Mouse (Mus musculus) layer of hippocampus, adult 8-10 months (tissue): ENCODE results near the gene Smug1. TPM values are rescaled to one million over a fixed set of nuclear protein-coding genes. Genes with fewer than 3 reads are reported as not detected.

Source experiments
- DNase-seq, 2 experiments: peaks; one replicate each; pipeline ENCODE4 v3.0.0; 2022; ENCODE audit warnings: low spot score in 2 of 2
- total RNA-seq, 4 experiments: library from RNA; stranded (reverse); gene quantifications; 2 replicates each; pipeline ENCODE4 v1.2.4; 2022

The Smug1 gene
- total RNA-seq, 4 experiments from 2014 or later = 13.2 to 21.6 (median 17.3) TPM

- DNase-seq = no peak
These were observed 10.7 kb upstream of the Smug1 start for GRCm38 (mm10) chr15:103177611-103178041.

GRCm38 (mm10) chr15:103176874-103177421, 10.1 kb upstream of the Smug1 start:
- DNase-seq = peak; percentile 69 to 92

GRCm38 (mm10) chr15:103173251-103173650, 6.4 kb upstream of the Smug1 start:
- no peak for DNase-seq

- peak in 1 of 2 experiments; percentile 54 for DNase-seq
These were observed 5.6 kb upstream of the Smug1 start for GRCm38 (mm10) chr15:103172537-103172936.

GRCm38 (mm10) chr15:103171276-103171675, 4.4 kb upstream of the Smug1 start:
- no peak for DNase-seq

GRCm38 (mm10) chr15:103170316-103170679, 3.4 kb upstream of the Smug1 start:
- no peak for DNase-seq

- no peak for DNase-seq
These were observed 2.9 kb upstream of the Smug1 start for GRCm38 (mm10) chr15:103169612-103170315.

DNA sequence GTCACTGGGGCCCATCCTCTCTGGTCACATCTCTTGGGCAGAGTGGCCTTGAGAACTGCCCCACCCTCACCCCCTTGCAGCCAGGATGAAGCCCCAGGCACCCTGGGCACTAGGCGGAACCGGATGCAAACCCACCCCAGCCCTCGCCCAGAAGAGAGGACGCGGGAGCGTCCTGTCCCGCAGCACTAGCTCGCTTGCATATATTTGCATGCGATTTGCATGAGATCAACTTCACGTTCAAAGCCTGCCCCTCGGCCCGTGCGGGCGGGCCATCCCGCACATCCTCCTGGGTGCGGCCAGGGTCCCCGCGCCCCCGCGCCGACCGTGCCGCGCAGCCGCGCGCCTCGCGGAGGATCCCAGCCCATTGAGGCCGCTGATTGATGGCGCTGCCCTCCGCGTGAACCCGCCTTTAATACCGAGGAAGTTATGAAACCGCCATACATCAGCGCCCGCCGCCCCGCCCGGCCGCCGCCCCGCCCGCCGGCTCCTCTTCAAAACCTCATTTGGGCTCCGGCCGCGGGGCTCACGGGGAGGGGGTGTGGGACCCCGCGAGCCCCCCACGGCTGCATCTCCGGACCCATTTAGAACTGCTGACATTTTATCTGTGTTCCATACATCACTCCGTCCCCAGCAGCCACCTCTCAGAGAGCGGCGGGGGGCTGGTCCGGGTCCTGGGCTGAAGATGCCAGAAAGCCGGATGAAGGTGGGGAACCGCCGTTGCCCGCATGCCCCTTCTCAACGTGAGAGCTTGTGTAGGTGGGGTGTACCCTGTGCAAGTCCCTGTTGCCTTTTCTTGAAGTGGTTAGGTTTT, 2.1 kb upstream of the Smug1 start:
- DNase-seq = no peak

- DNase-seq = no peak
These were observed 894 bp upstream of the Smug1 start for GRCm38 (mm10) chr15:103167786-103168185.

DNA sequence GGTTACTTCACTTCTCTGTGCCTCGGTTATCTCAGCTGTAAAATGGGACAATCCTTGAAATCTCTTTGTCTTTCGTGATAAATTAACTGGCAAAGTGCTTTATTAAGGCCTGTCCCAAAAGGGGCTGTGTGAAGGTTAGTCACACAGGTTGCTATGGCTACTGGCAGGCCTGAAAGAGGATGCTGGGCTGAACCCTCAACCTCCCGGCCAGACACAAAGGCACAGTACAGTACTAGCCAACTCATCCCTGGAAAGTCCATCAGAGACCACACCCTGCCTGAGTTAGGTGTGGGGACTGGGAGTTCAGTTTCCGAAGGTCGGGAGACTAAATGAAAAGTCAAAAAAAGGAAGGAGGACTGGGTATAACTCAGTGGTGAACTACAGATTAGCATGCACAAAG, 968 bp downstream of the Smug1 start:
- no peak for DNase-seq

DNA sequence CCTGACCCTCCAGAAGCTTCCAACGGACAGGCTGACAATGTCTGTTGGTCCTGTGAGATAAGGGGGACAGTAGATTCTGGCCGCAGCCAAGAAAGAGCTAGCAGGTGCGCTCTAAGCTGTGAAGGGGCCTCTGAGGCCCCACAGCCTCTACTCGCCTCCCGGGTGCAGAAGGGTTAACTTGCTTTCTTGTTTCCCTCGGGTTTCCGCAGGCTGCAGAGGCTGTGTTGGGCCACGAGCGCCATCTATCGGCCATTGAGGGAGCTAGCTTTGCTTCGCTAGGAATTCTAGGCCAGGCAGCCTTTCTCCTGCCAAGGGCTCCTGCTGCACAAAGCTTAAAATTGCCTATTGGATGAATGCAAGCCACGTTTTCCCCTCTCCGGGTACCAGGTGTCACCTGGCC, 1.5 kb downstream of the Smug1 start:
- peak; percentile 82 to 91 for DNase-seq

DNA sequence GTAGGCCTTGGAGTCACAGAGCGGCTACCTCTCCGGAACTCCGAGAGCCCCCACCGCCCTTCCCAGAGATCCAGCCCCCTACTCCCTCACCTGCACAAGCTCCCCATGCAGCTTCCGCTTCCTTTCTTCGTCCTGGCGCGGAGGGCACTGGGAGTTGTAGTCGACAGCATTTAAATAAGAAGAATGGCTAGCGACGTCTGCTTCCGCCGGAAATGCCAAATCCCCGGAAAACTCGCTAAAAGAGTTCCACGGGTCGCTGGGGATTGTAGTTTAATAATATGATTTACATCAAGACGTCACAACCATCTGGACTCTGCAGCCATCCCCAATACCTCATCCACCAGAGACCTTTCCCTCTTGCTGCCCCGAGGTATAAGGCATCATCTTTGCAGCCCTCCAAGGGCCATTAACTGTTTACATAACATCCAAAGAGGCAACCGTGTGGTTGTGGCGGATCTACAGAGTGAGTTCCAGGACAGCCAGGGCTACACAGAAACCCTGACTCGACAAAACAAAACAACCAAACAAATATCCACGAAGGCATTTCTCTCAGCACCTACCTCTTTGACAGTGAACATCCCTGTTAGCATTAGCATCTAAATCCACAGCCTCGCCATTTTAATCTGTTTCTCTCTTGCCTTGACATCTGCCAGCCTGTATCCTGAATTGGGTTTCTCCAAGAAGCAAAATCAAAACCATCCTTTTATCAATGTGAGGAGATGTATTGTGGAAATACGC, 3.5 kb downstream of the Smug1 start:
- peak; percentile 92 to 94 for DNase-seq

GRCm38 (mm10) chr15:103157585-103157984, 9.3 kb downstream of the Smug1 start:
- DNase-seq = peak; percentile 45 to 56

DNA sequence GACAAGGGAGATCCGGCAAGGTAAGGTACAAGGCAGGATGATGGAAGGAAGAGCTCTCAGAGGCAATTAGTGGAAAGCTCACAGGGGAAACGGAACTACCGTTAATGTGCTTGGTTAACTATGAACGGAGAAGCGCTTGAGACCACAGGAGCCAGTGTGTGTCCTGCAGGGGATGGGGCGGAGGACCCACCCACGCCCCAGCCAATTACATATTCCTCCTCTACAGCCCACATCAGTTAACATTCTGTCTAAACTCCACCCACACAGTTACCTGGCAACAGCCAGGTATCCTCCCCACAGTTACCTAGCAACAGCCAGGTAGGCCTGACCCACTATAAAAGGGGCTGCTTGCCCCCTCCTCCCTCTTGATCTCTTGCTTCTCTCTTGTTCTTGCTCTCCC, 10.0 kb downstream of the Smug1 start:
- DNase-seq = no peak

GRCm38 (mm10) chr15:103155366-103156321, 11.2 kb downstream of the Smug1 start:
- DNase-seq = no peak

DNA sequence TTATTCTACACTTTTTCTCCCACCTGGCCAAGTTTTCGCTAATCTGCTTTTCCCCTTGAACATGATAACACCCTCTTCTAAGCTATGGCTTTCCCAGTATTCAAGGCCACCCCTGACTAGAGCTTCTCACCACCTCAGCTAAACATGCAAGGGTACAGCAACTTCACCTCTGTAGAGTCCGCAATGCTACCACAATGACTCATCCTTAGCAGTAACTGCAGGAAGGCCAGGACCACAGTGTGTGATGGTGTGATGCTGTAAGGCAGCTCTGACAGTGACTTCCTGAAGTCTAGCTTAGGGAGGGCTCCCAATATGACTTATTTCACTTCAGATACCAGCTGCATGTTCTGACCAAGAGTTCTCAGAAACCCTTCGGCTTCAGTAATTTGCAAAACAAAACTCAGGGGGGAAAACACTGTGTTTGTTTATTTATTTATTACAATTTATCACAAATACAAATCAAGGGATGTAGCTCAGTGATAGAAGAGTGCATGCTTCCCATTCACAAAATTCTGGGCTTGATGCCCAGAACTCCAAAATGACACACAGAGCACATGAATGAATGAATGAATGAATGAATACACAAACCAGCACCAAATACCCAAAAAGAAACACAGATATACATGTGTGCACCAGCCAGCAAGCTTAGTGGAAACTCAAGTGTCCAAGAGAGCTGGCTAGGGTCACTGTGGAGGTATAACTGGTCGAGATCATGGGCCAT, 13.8 kb downstream of the Smug1 start:
- DNase-seq = no peak

DNA sequence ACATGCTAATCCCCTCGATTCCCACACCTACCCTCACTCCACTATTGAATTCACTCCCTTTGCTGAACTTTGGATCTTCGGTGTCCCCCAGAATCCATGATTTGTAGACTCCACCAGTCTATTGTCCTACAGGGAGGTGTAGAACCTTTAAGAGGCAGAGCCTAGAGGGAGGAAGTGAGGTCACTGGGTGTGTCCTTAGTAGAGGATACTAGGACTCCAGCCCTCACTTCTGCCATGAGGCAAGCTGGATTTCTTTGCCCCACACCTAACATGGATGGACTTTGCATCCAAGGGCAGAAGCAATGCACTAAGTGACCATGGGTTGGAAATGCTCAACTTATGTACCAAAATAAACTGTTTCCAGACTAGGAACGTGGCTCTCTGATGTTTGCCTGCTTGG, 14.5 kb downstream of the Smug1 start:
- DNase-seq = no peak

DNA sequence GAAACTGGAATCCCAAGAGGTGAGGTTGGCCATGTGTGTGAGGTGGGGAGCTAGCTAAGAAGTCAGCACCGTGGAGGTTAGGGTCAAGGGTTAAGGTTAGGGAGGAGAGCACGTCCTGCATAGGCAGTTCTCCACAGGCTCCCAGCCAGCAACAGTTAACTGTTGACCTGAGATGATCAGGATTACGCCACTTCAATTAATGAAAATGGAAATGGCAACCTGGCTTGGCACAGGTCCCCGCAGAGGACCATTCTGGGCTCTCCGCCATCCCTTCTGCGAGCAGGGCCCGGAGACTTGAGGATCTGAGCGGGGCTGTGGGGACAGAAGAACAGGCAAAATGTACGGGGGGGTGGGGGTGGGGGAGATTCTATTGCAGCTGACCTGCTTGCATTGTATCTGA, 19.1 kb downstream of the Smug1 start:
- DNase-seq = no peak

- DNase-seq = no peak
These were observed 19.5 kb downstream of the Smug1 start for GRCm38 (mm10) chr15:103147422-103147690.
